Mouse (Mus musculus): ENCODE data around the gene Tas2r116. TPM values are rescaled to one million over a fixed set of nuclear protein-coding genes. Genes with fewer than 3 reads are reported as not detected.

The Tas2r116 gene
- polyA plus RNA-seq (2015; fragmentation: Nextera tagmentation; extraction: Ambion mirVana): not detected in 2 replicates

DNA sequence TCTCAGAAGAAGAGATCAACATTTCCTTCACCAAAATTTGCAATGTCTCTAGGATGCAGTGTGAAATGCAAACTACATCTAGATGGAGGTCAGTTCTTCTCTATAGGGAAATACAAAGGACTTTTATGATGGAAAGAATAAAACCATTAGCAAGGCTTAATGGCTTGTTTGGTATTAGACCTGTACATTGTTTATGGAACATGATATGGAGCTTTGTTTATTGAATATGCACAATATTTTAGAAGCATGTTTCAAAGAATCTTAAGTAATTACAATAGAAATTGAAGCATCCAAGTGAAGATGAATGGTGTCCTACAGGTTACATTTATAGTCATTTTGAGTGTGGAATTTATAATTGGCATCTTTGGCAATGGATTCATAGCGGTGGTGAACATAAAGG is at the start of gene Tas2r116:
Gene Tas2r116, plus strand, starts transcription at position 301 of the 400 bp plus-strand sequence.
- no peak for DNase-seq (ENCODE audit: low spot score)

DNA sequence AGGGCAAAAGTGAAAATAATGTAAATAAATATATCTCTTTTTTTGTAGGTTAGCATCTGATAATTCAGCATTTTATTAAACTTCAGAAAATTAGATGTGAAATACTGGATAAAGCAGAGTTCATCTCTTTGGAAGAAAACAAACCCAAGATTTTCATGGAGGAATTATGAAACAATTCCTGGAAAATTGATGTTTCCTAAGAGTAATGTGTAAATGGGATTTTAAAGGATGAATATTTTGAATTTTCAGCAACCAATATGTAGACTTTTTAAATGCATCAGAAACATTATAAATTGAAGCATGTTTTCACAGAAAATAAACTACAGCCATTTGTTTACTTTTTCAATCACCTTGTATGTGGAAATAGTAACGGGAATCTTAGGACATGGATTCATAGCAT is 8.4 kb upstream of the Tas2r116 start, which contains the start of gene Tas2r123:
Gene Tas2r123, plus strand, starts transcription at position 301 of the 400 bp plus-strand sequence.
- no peak for DNase-seq (ENCODE audit: low spot score)

DNA sequence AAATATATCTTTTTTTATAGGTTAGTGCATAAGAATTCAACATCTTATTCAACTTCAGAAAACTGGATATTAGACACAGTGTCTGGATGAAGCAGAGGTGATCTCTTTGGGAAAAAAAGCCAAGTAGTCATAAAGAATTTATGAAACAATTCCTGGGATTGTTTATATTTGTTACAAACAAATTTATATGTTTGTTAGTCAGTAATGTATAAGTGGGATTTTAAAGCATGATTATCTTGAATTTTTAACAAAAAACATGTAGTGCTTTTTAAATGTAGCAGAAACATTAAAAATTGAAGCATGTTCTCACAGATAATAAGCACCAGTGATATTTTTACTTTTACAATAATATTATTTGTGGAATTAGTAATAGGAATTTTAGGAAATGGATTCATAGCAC is 12.5 kb downstream of the Tas2r116 start, which contains the start of gene Tas2r110:
Gene Tas2r110, plus strand, starts transcription at position 301 of the 400 bp plus-strand sequence.
- DNase-seq (ENCODE audit: low spot score): no peak

DNA sequence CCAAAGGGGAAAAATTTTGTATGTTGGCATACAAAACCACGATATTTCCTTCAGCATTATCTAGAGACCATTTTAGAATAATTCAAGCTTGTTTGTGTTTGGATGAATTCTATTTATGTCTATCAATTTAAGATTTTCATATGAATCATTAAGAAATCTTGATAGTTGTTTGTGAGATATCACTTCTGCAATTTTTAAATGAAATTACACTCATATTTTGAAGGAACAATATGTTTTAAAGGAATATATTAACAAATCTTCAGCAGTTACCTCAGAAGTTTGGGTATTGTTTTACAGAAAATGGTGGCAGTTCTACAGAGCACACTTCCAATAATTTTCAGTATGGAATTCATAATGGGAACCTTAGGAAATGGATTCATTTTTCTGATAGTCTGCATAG is 37.5 kb downstream of the Tas2r116 start, which contains the start of gene Tas2r113:
Gene Tas2r113, plus strand, starts transcription at position 301 of the 400 bp plus-strand sequence.
- no peak for DNase-seq (ENCODE audit: low spot score)

Other genes with a start within 250 kb of the Tas2r116 start
- not detected in 2 replicates for gene A630073D07Rik, start 203.9 kb upstream of the Tas2r116 start, polyA plus RNA-seq (2015; fragmentation: Nextera tagmentation; extraction: Ambion mirVana)
- not detected in 2 replicates for gene Tas2r120, start 198.5 kb upstream of the Tas2r116 start, polyA plus RNA-seq (2015; fragmentation: Nextera tagmentation; extraction: Ambion mirVana)
- not detected in 2 replicates for gene Tas2r121, start 154.4 kb upstream of the Tas2r116 start, polyA plus RNA-seq (2015; fragmentation: Nextera tagmentation; extraction: Ambion mirVana)
- gene Tas2r122, start 143.5 kb upstream of the Tas2r116 start, polyA plus RNA-seq (2015; fragmentation: Nextera tagmentation; extraction: Ambion mirVana): not detected in 2 replicates
- gene Tas2r115, start 117.4 kb upstream of the Tas2r116 start, polyA plus RNA-seq (2015; fragmentation: Nextera tagmentation; extraction: Ambion mirVana): not detected in 2 replicates
- not detected in 2 replicates for gene Tas2r124, start 100.7 kb upstream of the Tas2r116 start, polyA plus RNA-seq (2015; fragmentation: Nextera tagmentation; extraction: Ambion mirVana)
- not detected in 2 replicates for gene Tas2r102, start 93.3 kb upstream of the Tas2r116 start, polyA plus RNA-seq (2015; fragmentation: Nextera tagmentation; extraction: Ambion mirVana)
- not detected in 2 replicates for gene Tas2r136, start 77.3 kb upstream of the Tas2r116 start, polyA plus RNA-seq (2015; fragmentation: Nextera tagmentation; extraction: Ambion mirVana)
- gene Tas2r117, start 52.6 kb upstream of the Tas2r116 start, polyA plus RNA-seq (2015; fragmentation: Nextera tagmentation; extraction: Ambion mirVana): not detected in 2 replicates
- gene Tas2r123, start 8.3 kb upstream of the Tas2r116 start, polyA plus RNA-seq (2015; fragmentation: Nextera tagmentation; extraction: Ambion mirVana): not detected in 2 replicates
- not detected in 2 replicates for gene Tas2r110, start 12.6 kb downstream of the Tas2r116 start, polyA plus RNA-seq (2015; fragmentation: Nextera tagmentation; extraction: Ambion mirVana)
- not detected in 2 replicates for gene Tas2r113, start 37.6 kb downstream of the Tas2r116 start, polyA plus RNA-seq (2015; fragmentation: Nextera tagmentation; extraction: Ambion mirVana)
- gene Tas2r125, start 54.2 kb downstream of the Tas2r116 start, polyA plus RNA-seq (2015; fragmentation: Nextera tagmentation; extraction: Ambion mirVana): not detected in 2 replicates
- 0.14 TPM in 1 of 2 replicates, not detected in the other for gene Tas2r129, start 95.7 kb downstream of the Tas2r116 start, polyA plus RNA-seq (2015; fragmentation: Nextera tagmentation; extraction: Ambion mirVana)
- not detected in 2 replicates for gene Tas2r131, start 102.5 kb downstream of the Tas2r116 start, polyA plus RNA-seq (2015; fragmentation: Nextera tagmentation; extraction: Ambion mirVana)
- not detected in 2 replicates for gene Tas2r109, start 125.5 kb downstream of the Tas2r116 start, polyA plus RNA-seq (2015; fragmentation: Nextera tagmentation; extraction: Ambion mirVana)
- not detected in 2 replicates for gene Tas2r103, start 181.7 kb downstream of the Tas2r116 start, polyA plus RNA-seq (2015; fragmentation: Nextera tagmentation; extraction: Ambion mirVana)
- not detected in 2 replicates for gene Tas2r140, start 200.4 kb downstream of the Tas2r116 start, polyA plus RNA-seq (2015; fragmentation: Nextera tagmentation; extraction: Ambion mirVana)
- 50.6 and 51.2 TPM in 2 replicates for gene Smim10l1, start 249.5 kb downstream of the Tas2r116 start, polyA plus RNA-seq (2015; fragmentation: Nextera tagmentation; extraction: Ambion mirVana)

All from thymus, postnatal 0 days (tissue).